ENCODE assay signal across 23 mouse cellular contexts in the genomic region with DNA sequence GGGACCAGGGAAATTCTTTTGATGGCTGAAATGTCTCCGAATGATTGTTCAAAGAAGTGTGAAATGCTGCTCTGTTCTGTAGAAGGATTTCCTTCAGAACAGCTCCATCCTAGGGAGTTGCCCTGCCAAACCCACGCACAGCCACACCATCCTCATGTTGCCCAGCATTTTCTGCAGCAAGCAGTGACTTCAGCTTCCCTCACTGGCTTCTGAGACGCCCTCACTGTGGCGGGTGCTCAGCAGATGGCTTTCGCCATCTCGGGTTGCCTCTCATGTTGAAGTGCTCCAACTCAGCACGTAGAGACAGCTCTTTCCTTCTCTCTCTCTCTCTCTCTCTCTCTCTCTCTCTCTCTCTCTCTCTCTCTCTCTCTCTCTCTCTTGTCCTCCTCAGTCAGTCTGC.
DNase-seq lines count a peak whose midpoint lies in the region; ATAC-seq and TF ChIP-seq lines count a peak whose summit lies in the region.
"Had no signal": no experiment of that assay in that cellular context is flagged by ENCODE, and none has a peak within 500 bp of the region (broad histone marks: within the 10 kb centered on the region; RNA-seq: fewer than 3 reads in every experiment).

No protein-coding gene starts in this region.

- H3K27me3 ChIP-seq in forebrain, postnatal 0 days (ENCODE audit: insufficient read depth, low read length): no peaks in the 10 kb centered on the region
- H3K27me3 ChIP-seq in forebrain, embryonic 15.5 days: no peaks in the 10 kb centered on the region
- H3K27me3 ChIP-seq in heart, embryonic 10.5 days (ENCODE audit: insufficient read depth, poor library complexity, severe bottlenecking): no peaks in the 10 kb centered on the region
- H3K27me3 ChIP-seq: liver, embryonic 13.5 days; megakaryocyte, embryonic 14.5 days; midbrain, embryonic 13.5 days; neural tube, embryonic 12.5 days had no signal

- no peak overlapping the region for H3K4me2 ChIP-seq in forebrain, postnatal 0 days (ENCODE audit: low read depth)
- H3K4me2 ChIP-seq in forebrain, embryonic 15.5 days (replicated peaks): no peak overlapping the region
- H3K4me2 ChIP-seq: heart, embryonic 11.5 days; liver, embryonic 13.5 days; midbrain, embryonic 13.5 days; neural tube, embryonic 12.5 days had no signal

- no peak overlapping the region for H3K4me3 ChIP-seq in forebrain, postnatal 0 days (ENCODE audit: low read depth, low read length)
- no peak overlapping the region for H3K4me3 ChIP-seq in forebrain, embryonic 15.5 days
- no peak overlapping the region for H3K4me3 ChIP-seq in heart, embryonic 10.5 days
- H3K4me3 ChIP-seq: embryonic facial prominence, embryonic 10.5 days; liver, embryonic 13.5 days; megakaryocyte, embryonic 14.5 days; midbrain, embryonic 13.5 days; neural tube, embryonic 12.5 days had no signal

- H3K9ac ChIP-seq in forebrain, postnatal 0 days: no peak overlapping the region
- no peak overlapping the region for H3K9ac ChIP-seq in forebrain, embryonic 15.5 days (replicated peaks)
- H3K9ac ChIP-seq: liver, embryonic 13.5 days; midbrain, embryonic 13.5 days; neural tube, embryonic 12.5 days had no signal

- no peaks in the 10 kb centered on the region for H3K9me3 ChIP-seq in forebrain, postnatal 0 days (ENCODE audit: low read length)
- H3K9me3 ChIP-seq in forebrain, embryonic 15.5 days: no peaks in the 10 kb centered on the region
- no peaks in the 10 kb centered on the region for H3K9me3 ChIP-seq in heart, embryonic 10.5 days
- H3K9me3 ChIP-seq: embryonic facial prominence, embryonic 10.5 days; megakaryocyte, embryonic 14.5 days; midbrain, embryonic 13.5 days; neural tube, embryonic 12.5 days had no signal

- 69% methylated on average over 7 of the region's 7 CpGs for WGBS in forebrain, postnatal 0 days
- WGBS in forebrain, embryonic 15.5 days: 70% methylated on average over 7 of the region's 7 CpGs
- 49% methylated on average over 7 of the region's 7 CpGs for whole genome bisulfite sequencing in heart, embryonic 10.5 days

- no peaks in the 10 kb centered on the region for H3K4me1 ChIP-seq in forebrain, postnatal 0 days (ENCODE audit: insufficient read depth)
- H3K4me1 ChIP-seq in forebrain, embryonic 15.5 days: peaks cover 2% of the 10 kb centered on the region; the same call in 1 of the 2 replicates
- no peaks in the 10 kb centered on the region for H3K4me1 ChIP-seq in heart, embryonic 10.5 days
- H3K4me1 ChIP-seq: embryonic facial prominence, embryonic 10.5 days; liver, embryonic 13.5 days; megakaryocyte, embryonic 14.5 days; midbrain, embryonic 13.5 days; neural tube, embryonic 12.5 days had no signal

- intact Hi-C loops in left cerebral cortex, postnatal 10 days (cut with DNase I): no loop called here

- ATAC-seq in forebrain, postnatal 0 days: peak; percentile 30; the same call in 1 of the 2 replicates
- ATAC-seq in forebrain, embryonic 15.5 days (replicated peaks): no peak
- ATAC-seq: hindbrain, embryonic 16.5 days; intestine, embryonic 16.5 days; midbrain, embryonic 13.5 days had no signal

- TF ChIP-seq CTCF in forebrain, postnatal 0 days (IDR thresholded peaks at IDR 0.05; ENCODE audit: low read depth): no peak

- DNase-seq in forebrain, postnatal 0 days: peak; percentile 13
- DNase-seq in left cerebral cortex, adult 11 months (ENCODE audit: low spot score): peak; percentile 19
- no peak for DNase-seq in left cerebral cortex, postnatal 10 days (ENCODE audit: extremely low spot score in 1 of 2, low spot score in 2 of 2)
- peak; percentile 46 to 56 for DNase-seq in right cerebral cortex, adult 2 months (ENCODE audit: low spot score in 2 of 2)
- no peak for DNase-seq in right cerebral cortex, postnatal 10 days (ENCODE audit: low spot score in 2 of 2)
- no peak for DNase-seq in heart, embryonic 10.5 days (ENCODE audit: low spot score)
- DNase-seq: adrenal gland, postnatal 14 days; cerebellum, adult 9-10 months; gastrocnemius, postnatal 10 days; kidney, adult 9 months; kidney, postnatal 14 days; liver, embryonic 13.5 days; lung, adult 2 months; lung, postnatal 36 days; thymus, postnatal 25 days had no signal

- H3K27ac ChIP-seq in forebrain, postnatal 0 days (ENCODE audit: low read depth, low read length): no peak overlapping the region
- H3K27ac ChIP-seq in forebrain, embryonic 15.5 days (replicated peaks): no peak overlapping the region
- H3K27ac ChIP-seq in heart, embryonic 10.5 days: no peak overlapping the region
- H3K27ac ChIP-seq: embryonic facial prominence, embryonic 10.5 days; liver, embryonic 13.5 days; midbrain, embryonic 13.5 days; neural tube, embryonic 12.5 days had no signal

- no peaks in the 10 kb centered on the region for H3K36me3 ChIP-seq in forebrain, postnatal 0 days (ENCODE audit: insufficient read depth)
- peaks cover 6% of the 10 kb centered on the region; the same call in 1 of the 2 replicates for H3K36me3 ChIP-seq in forebrain, embryonic 15.5 days
- H3K36me3 ChIP-seq in heart, embryonic 10.5 days: no peaks in the 10 kb centered on the region
- H3K36me3 ChIP-seq: embryonic facial prominence, embryonic 10.5 days; liver, embryonic 13.5 days had no signal

Comparison
In these comparisons a context has a peak if more than half of its experiments do, and no peak if none do; other contexts are left out.
1. DNase-seq: peak in forebrain, postnatal 0 days (single experiment), left cerebral cortex, adult 11 months (single experiment) and right cerebral cortex, adult 2 months (2 of 2); none in left cerebral cortex, postnatal 10 days (0 of 2), right cerebral cortex, postnatal 10 days (0 of 2) and heart, embryonic 10.5 days (single experiment).